Mouse (Mus musculus) hindbrain, embryonic 10.5 days (tissue): ENCODE measurements around the gene Tmem80. TPM values are rescaled to one million over a fixed set of nuclear protein-coding genes. Genes with fewer than 3 reads are reported as not detected.

ENCODE experiments used
- DNase-seq: peaks from one replicate; pipeline ENCODE4 v3.0.0-alpha.2; 2017; ENCODE audit warnings: low spot score
- H3K27ac ChIP-seq: fragments of 300-500 bp; sonication (generic); 2 replicates; pipeline ENCODE4 v1.5.1; 2016; ENCODE audit warnings: mild to moderate bottlenecking, moderate library complexity
- H3K27me3 ChIP-seq: fragments of 300-500 bp; sonication (generic); 2 replicates; pipeline ENCODE4 v1.6.1; 2016; ENCODE audit warnings: mild to moderate bottlenecking; ENCODE audit not compliant: poor library complexity, insufficient read depth, severe bottlenecking
- H3K36me3 ChIP-seq: fragments of 300-500 bp; sonication (generic); 2 replicates; pipeline ENCODE4 v1.6.1; 2016; ENCODE audit warnings: mild to moderate bottlenecking, moderate library complexity
- H3K4me1 ChIP-seq: fragments of 300-500 bp; sonication (generic); replicated peaks from 2 replicates; pipeline ENCODE4 v1.6.1; 2016; ENCODE audit warnings: mild to moderate bottlenecking
- H3K4me3 ChIP-seq: fragments of 300-500 bp; sonication (generic); 2 replicates; pipeline ENCODE4 v1.5.1; 2016; ENCODE audit warnings: mild to moderate bottlenecking, moderate library complexity
- H3K9me3 ChIP-seq: fragments of 300-500 bp; sonication (generic); 2 replicates; pipeline ENCODE4 v1.6.1; 2016; ENCODE audit warnings: mild to moderate bottlenecking, moderate library complexity
- WGBS: fragments of 180-500 bp; shearing (Covaris S2); methylation state at CpG from one replicate; pipeline ENCODE4 v1.1.7; 2016; 5-methylcytosine and 5-hydroxymethylcytosine counted together
- polyA plus RNA-seq: library from polyadenylated mRNA; unstranded; fragments of >200 nt; fragmentation: Nextera tagmentation; extraction: Ambion mirVana; gene quantifications from 2 replicates; pipeline ENCODE4 v1.2.1, GENCODE M21; 2016

Gene Tmem80
- polyA plus RNA-seq, 1 experiment from 2014 or later, result 57.8 TPM

DNA sequence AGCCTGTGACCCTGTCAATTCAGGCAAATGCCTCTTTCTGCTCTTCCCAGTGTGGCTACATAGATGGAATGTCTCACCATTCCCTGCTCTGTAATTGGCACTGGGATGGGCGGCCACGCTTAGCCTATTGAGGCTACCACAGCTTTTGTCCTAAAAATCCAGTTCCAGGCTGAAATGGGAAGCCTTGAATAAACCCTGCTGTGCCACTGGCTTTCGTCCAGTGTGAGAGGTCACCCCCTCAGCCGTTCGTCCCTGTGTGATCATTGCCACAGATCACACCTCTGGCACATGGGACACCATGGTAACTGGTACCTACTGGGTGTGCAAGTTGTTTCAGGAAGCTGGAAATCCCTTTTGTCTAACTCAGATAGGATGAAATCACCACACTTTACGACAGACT lies 46.1 kb downstream of the Tmem80 start:
- H3K4me1 ChIP-seq, result peaks cover 7% of the 10 kb centered on the region; the same call in 1 of the 2 replicates
- WGBS, result 39% methylated on average over 6 of the region's 6 CpGs
- DNase-seq, result no peak
- no peaks in the 10 kb centered on the region for H3K36me3 ChIP-seq
- no peaks in the 10 kb centered on the region for H3K27me3 ChIP-seq
- no peak overlapping the region for H3K27ac ChIP-seq
- H3K4me3 ChIP-seq, result no peak overlapping the region
- no peaks in the 10 kb centered on the region for H3K9me3 ChIP-seq

DNA sequence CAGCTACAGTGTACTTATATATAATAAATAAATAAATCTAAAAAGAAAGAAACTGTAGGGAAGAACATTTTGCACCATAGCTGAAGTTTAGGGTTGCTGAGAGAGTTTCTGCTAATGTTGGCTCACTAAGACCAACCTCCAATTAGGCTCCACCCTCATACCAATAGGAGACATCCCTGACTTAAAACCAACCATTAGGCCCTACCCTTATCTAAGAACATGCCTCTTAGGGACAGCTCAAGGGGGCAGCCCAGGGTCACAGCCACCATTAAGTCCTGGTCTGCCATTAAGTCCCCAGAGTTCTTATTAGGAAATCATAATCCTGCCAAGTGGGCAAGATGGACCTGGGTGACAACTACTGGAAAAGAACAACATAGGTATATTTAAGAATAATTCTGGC lies 46.9 kb downstream of the Tmem80 start:
- Histone ChIP-seq H3K9me3 (no peaks in the 10 kb centered on the region), H3K4me1 (peaks cover 7% of the 10 kb centered on the region; the same call in 1 of the 2 replicates), H3K27ac (no peak overlapping the region), H3K4me3 (no peak overlapping the region), H3K36me3 (no peaks in the 10 kb centered on the region), H3K27me3 (no peaks in the 10 kb centered on the region)
- DNase-seq, result no peak

DNA sequence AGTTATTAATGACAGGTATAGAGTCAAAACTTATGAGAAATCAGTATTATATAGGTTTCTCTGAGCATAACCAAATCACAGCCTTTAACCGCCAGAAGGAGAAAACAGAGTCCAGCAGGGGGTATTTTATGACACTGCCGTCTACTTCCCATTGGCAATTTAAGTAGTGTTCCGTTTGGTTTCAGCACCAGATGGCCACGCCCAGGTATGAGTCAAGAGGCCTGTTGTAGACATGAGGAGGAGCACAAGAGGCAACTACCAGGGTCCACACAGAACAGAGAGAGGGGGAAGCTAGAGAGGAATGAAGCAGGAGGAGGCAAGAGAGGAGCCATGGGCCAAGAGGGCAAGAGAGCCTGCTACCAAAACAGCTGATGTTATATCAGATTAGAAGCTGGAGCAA lies 52.0 kb downstream of the Tmem80 start:
- Histone ChIP-seq H3K4me1 (0 out of 2 replicates have a peak, but pooled peaks cover 3% of the 10 kb centered on the region), H3K27me3 (0 out of 2 replicates have a peak, but pooled peaks cover 6% of the 10 kb centered on the region), H3K36me3 (no peaks in the 10 kb centered on the region), H3K4me3 (no peak overlapping the region), H3K27ac (no peak overlapping the region), H3K9me3 (no peaks in the 10 kb centered on the region)
- DNase-seq, result no peak
- 76% methylated on average over 4 of the region's 4 CpGs for WGBS

DNA sequence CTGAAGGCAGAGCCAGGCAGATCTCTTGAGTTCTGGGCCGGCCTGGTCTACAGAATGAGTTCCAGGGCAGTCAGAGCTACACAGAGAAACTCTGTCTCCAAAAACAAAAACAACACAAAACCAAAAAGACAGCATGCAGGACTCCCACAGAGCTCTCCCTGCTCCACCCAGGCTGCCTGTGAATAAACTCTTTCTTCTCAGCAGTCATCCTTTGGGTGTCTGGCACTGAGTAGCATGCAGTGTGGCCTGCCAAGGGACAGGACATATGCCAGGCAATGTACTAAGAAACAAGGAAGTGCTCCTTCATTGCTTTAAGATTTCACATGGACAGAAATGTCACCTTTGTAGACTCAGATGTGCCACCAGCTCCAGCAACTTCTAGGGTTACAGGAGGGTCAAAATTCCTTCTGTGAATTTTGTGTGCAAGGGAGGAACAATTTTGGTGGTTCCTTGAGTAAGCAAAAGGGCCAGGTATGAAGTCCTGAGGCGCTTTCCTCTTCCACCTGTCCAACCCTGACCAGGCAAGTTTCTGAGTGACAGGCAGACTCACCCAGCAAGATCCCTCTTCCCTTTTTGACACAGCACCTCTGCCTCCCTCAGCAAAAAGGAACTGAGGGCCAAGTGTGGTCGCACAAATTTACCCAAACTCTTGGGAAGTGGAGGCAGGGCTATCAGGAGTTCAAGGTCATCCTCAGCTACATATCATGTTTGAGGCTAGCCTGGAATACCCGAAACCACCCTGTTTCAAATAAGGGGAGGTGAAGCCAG lies 53.7 kb downstream of the Tmem80 start:
- Histone ChIP-seq H3K4me3 (no peak overlapping the region), H3K4me1 (0 out of 2 replicates have a peak, but pooled peaks cover 3% of the 10 kb centered on the region), H3K9me3 (no peaks in the 10 kb centered on the region), H3K36me3 (no peaks in the 10 kb centered on the region), H3K27me3 (0 out of 2 replicates have a peak, but pooled peaks cover 6% of the 10 kb centered on the region), H3K27ac (no peak overlapping the region)
- no peak for DNase-seq
- 75% methylated on average over 4 of the region's 4 CpGs for WGBS

Other genes with a start within 250 kb of the Tmem80 start
- gene Pkp3, start 249.5 kb upstream of the Tmem80 start, polyA plus RNA-seq, result 5.1 and 5.2 TPM in 2 replicates
- 1.9 and 2.7 TPM in 2 replicates for gene Sigirr, start 227.2 kb upstream of the Tmem80 start, polyA plus RNA-seq
- gene Ano9, start 209.9 kb upstream of the Tmem80 start, polyA plus RNA-seq, result 0.20 and 1.6 TPM in 2 replicates
- gene Ptdss2, start 205.4 kb upstream of the Tmem80 start, polyA plus RNA-seq, result 80.1 and 80.2 TPM in 2 replicates
- 68.4 and 72.4 TPM in 2 replicates for gene Rnh1, start 154.9 kb upstream of the Tmem80 start, polyA plus RNA-seq
- gene Hras, start 133.7 kb upstream of the Tmem80 start, polyA plus RNA-seq, result 96.8 and 115 TPM in 2 replicates
- 14.9 and 17.3 TPM in 2 replicates for gene Lrrc56, start 133.6 kb upstream of the Tmem80 start, polyA plus RNA-seq
- 3.9 and 4.0 TPM in 2 replicates for gene Lmntd2, start 113.7 kb upstream of the Tmem80 start, polyA plus RNA-seq
- 58.5 and 59.0 TPM in 2 replicates for gene Rassf7, start 111.9 kb upstream of the Tmem80 start, polyA plus RNA-seq
- 106 and 108 TPM in 2 replicates for gene Phrf1, start 99.0 kb upstream of the Tmem80 start, polyA plus RNA-seq
- gene Irf7, start 61.3 kb upstream of the Tmem80 start, polyA plus RNA-seq, result 1.0 and 1.2 TPM in 2 replicates
- 0.32 TPM in 1 of 2 replicates, not detected in the other for gene Cdhr5, start 51.0 kb upstream of the Tmem80 start, polyA plus RNA-seq
- 8.2 and 12.3 TPM in 2 replicates for gene Sct, start 48.6 kb upstream of the Tmem80 start, polyA plus RNA-seq
- 0.34 and 0.35 TPM in 2 replicates for gene Drd4, start 35.7 kb upstream of the Tmem80 start, polyA plus RNA-seq
- 56.8 and 71.6 TPM in 2 replicates for gene Deaf1, start within 50 bp of the Tmem80 start, polyA plus RNA-seq
- gene Eps8l2, start 11.1 kb downstream of the Tmem80 start, polyA plus RNA-seq, result 6.7 and 6.8 TPM in 2 replicates
- gene Taldo1, start 64.5 kb downstream of the Tmem80 start, polyA plus RNA-seq, result 336 and 378 TPM in 2 replicates
- 45.2 and 49.4 TPM in 2 replicates for gene Gatd1, start 86.4 kb downstream of the Tmem80 start, polyA plus RNA-seq
- gene Cend1, start 101.8 kb downstream of the Tmem80 start, polyA plus RNA-seq, result 11.5 and 21.9 TPM in 2 replicates
- 45.9 and 55.6 TPM in 2 replicates for gene Slc25a22, start 110.2 kb downstream of the Tmem80 start, polyA plus RNA-seq
- gene Pidd1, start 116.3 kb downstream of the Tmem80 start, polyA plus RNA-seq, result 21.0 and 23.2 TPM in 2 replicates
- gene Rplp2, start 119.6 kb downstream of the Tmem80 start, polyA plus RNA-seq, result 1,010 and 1,127 TPM in 2 replicates
- 19.3 and 20.3 TPM in 2 replicates for gene Pnpla2, start 127.5 kb downstream of the Tmem80 start, polyA plus RNA-seq
- 8.1 and 9.1 TPM in 2 replicates for gene Cracr2b, start 133.4 kb downstream of the Tmem80 start, polyA plus RNA-seq
- 26.0 and 29.7 TPM in 2 replicates for gene Cd151, start 139.7 kb downstream of the Tmem80 start, polyA plus RNA-seq
- 89.5 and 90.0 TPM in 2 replicates for gene Polr2l, start 147.4 kb downstream of the Tmem80 start, polyA plus RNA-seq
- gene Tspan4, start 147.5 kb downstream of the Tmem80 start, polyA plus RNA-seq, result 36.3 and 38.6 TPM in 2 replicates
- gene Chid1, start 212.1 kb downstream of the Tmem80 start, polyA plus RNA-seq, result 24.9 and 30.2 TPM in 2 replicates
- gene Ap2a2, start 234.4 kb downstream of the Tmem80 start, polyA plus RNA-seq, result 105 and 108 TPM in 2 replicates